Mouse (Mus musculus) intestine, postnatal 0 days (tissue): Measurements from ENCODE around the gene Yaf2. TPM values are rescaled to one million over a fixed set of nuclear protein-coding genes. Genes with fewer than 3 reads are reported as not detected.
"Not testable (repeated sequence)": the region's sequence is repeated elsewhere in the genome, so short reads cannot be mapped to it uniquely, and the experiment has no call there.

Experiments used
- ATAC-seq: fragments of 200-750 bp; cut with Nextera tagmentation; 2 replicates; pipeline ENCODE4 v1.8.0; 2017; ENCODE audit warnings: mild to moderate bottlenecking, moderate TSS enrichment, moderate library complexity
- H3K27ac ChIP-seq: fragments of 300-500 bp; sonication (generic); 2 replicates; pipeline ENCODE4 v1.5.1; 2014; ENCODE audit warnings: mild to moderate bottlenecking, low read depth, low read length, moderate library complexity
- H3K27me3 ChIP-seq: fragments of 300-500 bp; sonication (generic); replicated peaks from 2 replicates; pipeline ENCODE4 v1.6.1; 2014; ENCODE audit warnings: low read length, mixed read lengths; ENCODE audit not compliant: control insufficient read depth, insufficient read depth
- H3K36me3 ChIP-seq: fragments of 300-500 bp; sonication (generic); 2 replicates; pipeline ENCODE4 v1.6.1; 2014; ENCODE audit warnings: mild to moderate bottlenecking, moderate library complexity; ENCODE audit not compliant: control insufficient read depth, insufficient read depth
- H3K4me1 ChIP-seq: fragments of 300-500 bp; sonication (generic); replicated peaks from 2 replicates; pipeline ENCODE4 v1.6.1; 2014; ENCODE audit warnings: antibody characterized with exemption, low read length, mixed read lengths; ENCODE audit not compliant: control insufficient read depth, insufficient read depth
- H3K4me2 ChIP-seq: fragments of 300-500 bp; sonication (generic); replicated peaks from 2 replicates; pipeline ENCODE4 v1.6.1; 2014; ENCODE audit warnings: low read depth, mild to moderate bottlenecking, moderate library complexity
- H3K4me3 ChIP-seq: fragments of 300-500 bp; sonication (generic); 2 replicates; pipeline ENCODE4 v1.5.1; 2014; ENCODE audit warnings: low read depth, low read length
- H3K9ac ChIP-seq: fragments of 300-500 bp; sonication (generic); 2 replicates; pipeline ENCODE4 v1.6.1; 2014; ENCODE audit warnings: mild to moderate bottlenecking, low read depth, low read length
- H3K9me3 ChIP-seq: fragments of 300-500 bp; sonication (generic); 2 replicates; pipeline ENCODE4 v1.6.1; 2016; ENCODE audit warnings: mixed run types; ENCODE audit not compliant: control insufficient read depth
- CTCF ChIP-seq: sonication (generic); IDR thresholded peaks from 2 replicates; pipeline ENCODE4 v1.5.1; 2016; ENCODE audit warnings: low read depth, mild to moderate bottlenecking, control low read depth, antibody characterized with exemption, moderate library complexity
- WGBS: fragments of 180-500 bp; shearing (Covaris S2); extraction: QIAGEN DNeasy Blood & Tissue Kit; methylation state at CpG from one replicate; pipeline ENCODE4 v1.1.7; 2014; 5-methylcytosine and 5-hydroxymethylcytosine counted together
- polyA plus RNA-seq: library from polyadenylated mRNA; unstranded; fragments of >200 nt; fragmentation: Nextera tagmentation; extraction: Ambion mirVana; gene quantifications from 2 replicates; pipeline ENCODE4 v1.2.1, GENCODE M21; 2015

Yaf2 gene
- polyA plus RNA-seq, result 43.0 and 45.0 TPM in 2 replicates

GRCm38 (mm10) chr15:93336925-93337761, at the start of gene Yaf2:
Gene Yaf2 (minus strand): TSS chr15:93336935.
- peak within 1 kb of the TSS; percentile 95 for H3K4me2 ChIP-seq
- H3K27ac ChIP-seq, result peak within 1 kb of the TSS; percentile 89
- H3K36me3 ChIP-seq, result peaks cover 9% of the 10 kb centered on the region
- TF ChIP-seq CTCF, result no peak
- H3K9me3 ChIP-seq, result no peaks in the 10 kb centered on the region
- peak within 1 kb of the TSS; percentile 79 for H3K4me3 ChIP-seq
- no peaks in the 10 kb centered on the region for H3K27me3 ChIP-seq
- under 1% methylated on average over 55 of the region's 73 CpGs for WGBS
- peak within 1 kb of the TSS; percentile 91 for H3K9ac ChIP-seq
- peak; percentile 91 for ATAC-seq
- H3K4me1 ChIP-seq, result no peaks in the 10 kb centered on the region

DNA sequence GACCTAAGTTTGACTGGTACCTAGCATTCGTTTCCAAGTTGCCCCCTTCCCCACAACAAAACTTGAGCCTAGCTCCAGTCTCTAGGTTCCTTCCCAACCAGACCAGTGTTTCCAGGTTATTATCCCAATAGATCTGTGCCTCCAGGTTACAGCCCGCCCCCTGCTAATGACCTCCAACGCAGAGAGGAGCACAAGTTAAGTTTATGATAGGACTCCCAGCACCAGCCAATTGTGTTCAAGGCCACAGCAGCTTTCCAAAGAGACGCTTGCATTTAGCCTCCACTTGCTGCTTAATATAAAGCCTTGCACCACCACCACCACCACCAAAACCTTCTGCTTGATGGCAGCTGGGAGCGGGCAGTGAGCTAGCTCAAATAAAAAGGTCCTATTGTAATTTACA, 44.6 kb upstream of the Yaf2 start:
- Histone ChIP-seq H3K4me2 (no peak overlapping the region), H3K4me3 (no peak overlapping the region), H3K9me3 (no peaks in the 10 kb centered on the region), H3K27me3 (no peaks in the 10 kb centered on the region), H3K9ac (no peak overlapping the region), H3K36me3 (peaks cover 4% of the 10 kb centered on the region), H3K27ac (no peak overlapping the region), H3K4me1 (no peaks in the 10 kb centered on the region)
- ATAC-seq, result no peak
- TF ChIP-seq CTCF, result no peak
- WGBS, result 53% methylated on average over 5 of the region's 5 CpGs

- no peak overlapping the region for H3K27ac ChIP-seq
- WGBS, result 76% methylated on average over 3 of the region's 3 CpGs
- TF ChIP-seq CTCF, result peak; percentile 65
- no peaks in the 10 kb centered on the region for H3K9me3 ChIP-seq
- no peaks in the 10 kb centered on the region for H3K27me3 ChIP-seq
- H3K9ac ChIP-seq, result no peak overlapping the region
- no peaks in the 10 kb centered on the region for H3K4me1 ChIP-seq
- H3K36me3 ChIP-seq, result no peaks in the 10 kb centered on the region
- no peak overlapping the region for H3K4me2 ChIP-seq
- no peak overlapping the region for H3K4me3 ChIP-seq
- no peak for ATAC-seq
These were observed 42.4 kb upstream of the Yaf2 start for GRCm38 (mm10) chr15:93379177-93379576.

DNA sequence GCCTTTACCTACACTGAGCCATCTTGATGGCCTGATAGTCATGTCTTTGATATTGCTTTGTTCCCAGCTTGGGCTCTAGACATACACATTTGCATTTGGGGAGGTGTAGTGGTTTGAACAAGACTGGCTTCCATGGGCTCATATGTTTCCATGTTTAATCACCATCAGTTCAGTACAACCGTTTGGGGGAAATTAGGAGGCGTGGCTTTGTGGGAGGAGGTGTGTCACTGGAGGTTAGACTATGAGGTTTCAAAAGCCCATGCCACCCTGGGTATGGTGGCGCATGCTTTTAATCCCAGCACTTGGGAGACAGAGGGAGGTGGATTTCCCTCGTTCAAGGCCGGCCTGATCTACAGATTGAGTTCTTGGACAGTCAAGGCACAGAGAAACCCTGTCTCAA, 39.0 kb upstream of the Yaf2 start:
- H3K9ac ChIP-seq, result no peak overlapping the region
- no peak overlapping the region for H3K27ac ChIP-seq
- ATAC-seq, result no peak
- H3K27me3 ChIP-seq, result no peaks in the 10 kb centered on the region
- no peaks in the 10 kb centered on the region for H3K9me3 ChIP-seq
- no peaks in the 10 kb centered on the region for H3K4me1 ChIP-seq
- no peak overlapping the region for H3K4me3 ChIP-seq
- no peak overlapping the region for H3K4me2 ChIP-seq
- no peak for TF ChIP-seq CTCF
- H3K36me3 ChIP-seq, result no peaks in the 10 kb centered on the region
- WGBS, result 94% methylated on average over 5 of the region's 5 CpGs

DNA sequence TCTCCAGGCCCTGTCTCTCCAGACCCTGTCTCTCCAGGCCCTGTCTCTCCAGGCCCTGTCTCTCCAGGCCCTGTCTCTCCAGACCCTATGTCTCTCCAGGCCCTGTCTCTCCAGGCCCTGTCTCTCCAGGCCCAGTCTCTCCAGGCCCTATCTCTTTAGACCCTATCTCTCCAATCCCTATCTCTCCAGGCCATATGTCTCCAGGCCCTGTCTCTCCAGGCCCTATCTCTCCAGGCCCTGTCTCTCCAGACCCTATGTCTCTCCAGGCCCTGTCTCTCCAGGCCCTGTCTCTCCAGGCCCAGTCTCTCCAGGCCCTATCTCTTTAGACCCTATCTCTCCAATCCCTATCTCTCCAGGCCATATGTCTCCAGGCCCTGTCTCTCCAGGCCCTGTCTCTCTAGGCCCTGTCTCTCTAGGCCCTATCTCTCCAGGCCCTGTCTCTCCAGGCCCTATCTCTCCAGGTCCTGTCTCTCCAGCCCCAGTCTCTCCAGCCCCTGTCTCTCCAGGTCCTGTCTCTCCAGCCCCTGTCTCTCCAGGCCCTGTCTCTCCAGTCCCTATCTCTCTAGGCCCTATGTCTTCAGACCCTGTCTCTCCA, 35.9 kb upstream of the Yaf2 start:
- not testable (repeated sequence) for H3K27me3 ChIP-seq, H3K9ac ChIP-seq, ATAC-seq, H3K9me3 ChIP-seq, H3K4me2 ChIP-seq, H3K4me3 ChIP-seq, H3K36me3 ChIP-seq, H3K4me1 ChIP-seq, H3K27ac ChIP-seq

GRCm38 (mm10) chr15:93371838-93372237, 35.1 kb upstream of the Yaf2 start:
- H3K4me2 ChIP-seq, result no peak overlapping the region
- H3K9ac ChIP-seq, result no peak overlapping the region
- peak; percentile 42 for TF ChIP-seq CTCF
- no peaks in the 10 kb centered on the region for H3K9me3 ChIP-seq
- H3K4me1 ChIP-seq, result no peaks in the 10 kb centered on the region
- no peak overlapping the region for H3K4me3 ChIP-seq
- no peak for ATAC-seq
- no peak overlapping the region for H3K27ac ChIP-seq
- WGBS, result 86% methylated on average over 2 of the region's 2 CpGs
- H3K36me3 ChIP-seq, result no peaks in the 10 kb centered on the region
- no peaks in the 10 kb centered on the region for H3K27me3 ChIP-seq
